Mouse (Mus musculus): ENCODE results near the gene Serpina3f.
"Not testable (repeated sequence)": the region's sequence is repeated elsewhere in the genome, so short reads cannot be mapped to it uniquely, and the experiment has no call there.

The Serpina3f gene

DNA sequence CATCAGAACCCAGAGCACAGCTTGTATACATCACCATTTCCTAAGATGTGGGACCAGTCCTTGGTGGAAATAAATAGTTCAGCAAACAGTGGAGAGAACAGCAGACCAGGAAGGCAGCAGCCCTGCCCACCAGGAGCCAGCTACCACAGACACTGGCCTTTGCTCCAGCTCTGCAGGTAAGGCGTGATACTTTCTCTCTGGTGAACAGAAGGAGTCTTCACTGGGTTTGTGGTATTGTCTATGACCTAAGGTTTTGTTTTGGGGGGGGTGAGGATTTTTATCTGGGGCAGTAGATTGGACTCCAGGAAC lies at the start of gene Serpina3f:
Gene Serpina3f, plus strand, starts transcription at position 100 of the 309 bp plus-strand sequence.
- no peak for DNase-seq (ENCODE audit: low spot score)

DNA sequence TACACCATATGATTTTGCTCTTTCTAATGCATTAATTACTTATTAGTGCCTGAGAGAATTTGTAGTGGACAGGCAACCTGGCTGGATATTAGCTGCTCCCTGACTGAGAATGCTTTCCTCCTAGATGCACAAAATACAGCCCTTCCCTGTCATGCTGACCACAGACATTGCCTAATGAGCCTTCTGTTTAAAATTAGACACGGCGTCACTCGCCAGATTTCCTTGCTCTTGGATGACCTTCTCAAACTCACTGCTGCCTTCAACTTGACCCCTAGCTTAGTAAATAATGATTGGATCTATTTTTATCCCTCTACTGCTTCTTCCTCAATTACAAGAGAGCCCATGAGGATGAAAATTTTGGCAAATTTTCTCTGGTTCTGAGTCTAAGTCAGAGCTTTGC lies 39.6 kb upstream of the Serpina3f start:
- no peak for DNase-seq (ENCODE audit: low spot score)

DNA sequence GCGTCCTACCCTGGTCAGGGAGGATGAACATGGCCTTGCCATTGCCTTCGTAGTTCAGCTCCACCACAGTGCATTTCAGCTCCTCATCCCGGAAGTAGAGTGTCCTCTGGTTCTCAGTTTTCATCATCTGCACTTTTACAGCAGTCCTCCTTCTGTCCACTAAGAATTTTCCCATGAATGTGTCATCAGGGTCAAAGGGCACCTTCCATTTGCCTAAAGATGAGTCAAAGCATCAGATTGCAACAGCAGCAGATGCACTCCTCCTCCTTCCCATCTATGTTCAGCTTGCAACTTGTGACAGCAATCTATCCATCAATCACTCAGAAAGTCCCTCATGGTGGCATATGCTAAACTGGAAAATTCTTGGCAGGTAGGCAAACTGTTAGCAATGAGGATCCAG lies 38.7 kb upstream of the Serpina3f start:
- DNase-seq (ENCODE audit: low spot score): no peak

GRCm38 (mm10) chr12:104178577-104178976 lies 35.8 kb upstream of the Serpina3f start:
- DNase-seq (ENCODE audit: low spot score): no peak

- DNase-seq (ENCODE audit: low spot score): no peak
These were observed 35.4 kb upstream of the Serpina3f start for GRCm38 (mm10) chr12:104178987-104179386.

DNA sequence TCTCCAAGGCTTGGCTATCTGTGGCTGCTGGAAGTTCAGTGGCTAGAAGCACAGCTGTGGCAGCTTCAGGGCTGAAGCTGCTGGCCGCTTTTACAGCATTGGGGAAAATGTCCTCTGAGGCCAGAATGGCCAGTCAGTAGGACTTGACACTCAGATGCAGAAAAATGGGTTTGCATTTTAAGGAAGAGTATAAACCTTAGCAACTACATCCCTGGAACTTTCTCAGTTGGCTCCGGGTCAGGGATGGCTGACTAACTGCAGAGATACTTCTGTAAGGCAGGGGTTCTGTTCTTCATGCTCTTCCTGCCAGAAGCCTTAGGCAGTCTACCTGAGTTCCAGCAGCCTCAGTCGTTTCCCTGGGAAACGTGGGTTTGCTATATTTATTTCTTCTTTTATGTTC lies 29.3 kb upstream of the Serpina3f start:
- no peak for DNase-seq (ENCODE audit: low spot score)

DNA sequence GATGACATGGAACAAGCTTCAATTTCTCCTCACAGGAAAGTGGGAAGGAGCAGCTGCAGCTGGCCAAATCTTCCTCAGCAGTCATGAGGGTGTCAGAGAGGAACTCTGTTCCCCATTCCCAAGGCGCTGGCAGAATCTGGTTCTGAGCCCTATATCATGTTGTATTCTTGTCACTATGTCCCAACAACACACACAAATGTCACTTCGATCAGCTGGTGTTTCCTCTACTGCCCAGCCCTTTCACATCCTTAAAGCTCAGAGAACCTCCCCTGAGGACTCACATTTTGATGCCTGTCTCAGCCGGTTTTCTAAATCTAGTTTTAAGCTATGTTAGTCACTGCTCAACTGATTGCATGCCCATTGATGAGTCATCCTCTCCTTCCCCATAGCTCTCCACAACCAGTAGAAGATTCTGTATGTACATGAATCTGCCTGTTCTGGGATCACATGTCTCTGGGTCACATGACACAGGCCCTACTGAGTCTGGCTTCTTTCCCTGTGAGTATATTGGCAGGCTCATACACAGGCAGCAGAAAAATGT lies 28.2 kb upstream of the Serpina3f start:
- DNase-seq (ENCODE audit: low spot score): no peak

- DNase-seq (ENCODE audit: low spot score): no peak
These were observed 25.1 kb upstream of the Serpina3f start for GRCm38 (mm10) chr12:104189246-104189645.

GRCm38 (mm10) chr12:104190852-104191251 lies 23.5 kb upstream of the Serpina3f start:
- no peak for DNase-seq (ENCODE audit: low spot score)

DNA sequence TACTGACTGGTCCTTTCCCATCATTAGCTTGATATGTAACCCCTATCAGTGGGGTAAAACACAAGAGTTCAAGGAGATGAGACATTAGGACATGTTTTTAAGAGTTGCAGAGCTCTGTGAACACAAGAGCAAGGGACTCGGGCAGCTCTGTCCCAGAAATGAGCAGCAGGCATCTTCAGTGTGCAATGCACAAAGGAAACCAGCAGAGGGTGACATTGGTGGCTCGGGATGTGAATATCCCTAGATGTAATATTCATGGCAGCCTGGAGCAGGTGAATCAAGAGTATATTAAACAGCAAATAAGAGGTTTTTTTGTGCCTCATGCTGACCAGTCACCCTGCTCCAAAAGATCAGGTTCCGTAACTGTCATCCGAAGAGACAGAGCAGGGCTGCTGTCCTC lies 5.2 kb upstream of the Serpina3f start:
- DNase-seq (ENCODE audit: low spot score): no peak

- DNase-seq (ENCODE audit: low spot score): no peak
These were observed 4.5 kb upstream of the Serpina3f start for GRCm38 (mm10) chr12:104209802-104210201.

GRCm38 (mm10) chr12:104213689-104214444 lies 477 bp upstream of the Serpina3f start:
- DNase-seq (ENCODE audit: low spot score): no peak

- no peak for DNase-seq (ENCODE audit: low spot score)
These were observed 905 bp downstream of the Serpina3f start for GRCm38 (mm10) chr12:104215249-104215648.

DNA sequence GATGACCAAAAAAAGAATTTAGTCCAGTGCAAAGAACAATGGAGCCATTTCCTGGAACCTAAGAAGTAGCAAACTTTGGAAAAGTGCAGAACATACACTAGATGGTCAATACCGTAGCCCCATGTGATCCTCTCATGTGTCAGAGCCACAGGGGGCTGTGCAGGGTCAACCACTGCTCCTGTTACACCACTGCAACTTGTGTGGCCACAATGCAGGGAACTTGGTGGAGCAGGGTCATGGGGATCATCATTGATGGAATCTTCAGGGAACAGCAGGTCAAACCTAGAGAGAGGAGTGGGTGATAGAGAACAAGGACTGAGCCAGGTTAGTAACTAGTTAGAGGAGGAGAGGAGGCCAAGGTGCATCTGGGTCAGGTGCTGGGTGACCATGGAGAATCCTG lies 7.3 kb downstream of the Serpina3f start:
- no peak for DNase-seq (ENCODE audit: low spot score)

DNA sequence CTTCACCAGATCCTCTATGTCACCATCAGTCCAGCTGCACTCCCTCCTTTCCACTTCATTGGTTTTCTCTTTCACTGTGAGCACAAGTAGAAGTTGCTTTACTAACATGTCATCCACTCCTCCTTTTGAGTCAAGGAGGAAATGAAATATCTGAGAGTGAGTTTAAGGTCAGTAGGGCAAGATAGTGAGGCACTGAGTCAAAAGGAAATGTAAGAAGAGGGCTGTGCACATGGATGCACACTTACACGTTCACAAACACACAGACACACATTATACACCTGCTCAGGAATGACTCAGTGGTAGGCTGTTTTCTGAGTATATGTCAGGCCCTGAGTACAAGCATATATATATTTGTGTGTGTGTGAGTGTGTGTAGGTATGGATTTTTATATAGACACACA lies 9.3 kb downstream of the Serpina3f start:
- no peak for DNase-seq (ENCODE audit: low spot score)

DNA sequence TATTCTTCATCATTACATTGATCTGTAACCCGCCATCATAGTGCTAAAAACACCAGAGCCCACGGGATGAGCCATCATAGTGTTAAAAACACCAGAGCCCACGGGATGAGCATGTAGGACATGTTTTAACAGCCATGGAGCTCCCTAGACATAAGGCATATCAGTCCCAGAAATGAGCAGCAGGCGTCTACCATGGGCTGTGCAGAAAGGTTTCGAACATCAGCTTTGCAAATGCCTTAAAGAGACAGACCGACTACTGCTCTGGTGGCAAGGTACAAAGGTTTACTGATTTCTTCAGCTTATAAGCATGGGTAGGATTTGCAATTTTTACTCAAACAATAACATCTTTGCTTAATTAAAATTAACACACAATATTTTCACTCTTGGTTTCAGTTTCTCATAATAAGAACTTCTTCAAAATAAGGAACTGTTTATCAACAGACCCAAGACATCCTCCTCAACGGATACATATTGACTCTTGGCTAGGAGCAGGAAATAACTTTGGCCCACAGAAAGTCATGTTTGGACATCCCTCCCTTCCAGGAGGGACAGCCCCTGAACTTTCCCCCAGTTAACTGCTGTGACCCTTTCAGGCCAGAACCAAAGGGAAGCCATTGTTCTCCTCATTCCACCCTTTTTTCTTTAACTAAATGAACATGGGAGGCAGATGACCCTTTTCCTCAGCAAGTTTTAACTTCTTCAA lies 10.4 kb downstream of the Serpina3f start:
- no peak for DNase-seq (ENCODE audit: low spot score)

GRCm38 (mm10) chr12:104230762-104231161 lies 16.4 kb downstream of the Serpina3f start:
- DNase-seq (ENCODE audit: low spot score): no peak

- DNase-seq (ENCODE audit: low spot score): no peak
These were observed 21.6 kb downstream of the Serpina3f start, which contains the start of gene Serpina3g for GRCm38 (mm10) chr12:104235915-104236314. TSS of gene Serpina3g (plus strand) at chr12:104236245.

DNA sequence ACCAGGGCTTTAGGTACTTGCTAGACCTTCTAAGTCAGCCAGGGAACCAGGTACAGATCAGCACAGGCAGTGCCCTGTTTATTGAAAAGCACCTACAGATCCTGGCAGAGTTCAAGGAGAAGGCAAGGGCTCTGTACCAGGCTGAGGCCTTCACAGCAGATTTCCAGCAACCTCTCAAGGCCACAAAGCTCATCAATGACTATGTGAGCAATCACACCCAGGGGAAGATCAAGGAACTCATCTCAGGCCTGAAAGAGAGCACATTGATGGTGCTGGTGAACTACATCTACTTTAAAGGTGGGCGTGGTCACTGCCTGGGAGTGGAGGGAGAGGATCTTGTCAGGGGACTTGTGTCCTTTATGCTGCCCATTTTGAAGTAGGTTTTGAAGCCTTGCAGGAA lies 23.7 kb downstream of the Serpina3f start:
- not testable (repeated sequence) for DNase-seq (ENCODE audit: low spot score)

DNA sequence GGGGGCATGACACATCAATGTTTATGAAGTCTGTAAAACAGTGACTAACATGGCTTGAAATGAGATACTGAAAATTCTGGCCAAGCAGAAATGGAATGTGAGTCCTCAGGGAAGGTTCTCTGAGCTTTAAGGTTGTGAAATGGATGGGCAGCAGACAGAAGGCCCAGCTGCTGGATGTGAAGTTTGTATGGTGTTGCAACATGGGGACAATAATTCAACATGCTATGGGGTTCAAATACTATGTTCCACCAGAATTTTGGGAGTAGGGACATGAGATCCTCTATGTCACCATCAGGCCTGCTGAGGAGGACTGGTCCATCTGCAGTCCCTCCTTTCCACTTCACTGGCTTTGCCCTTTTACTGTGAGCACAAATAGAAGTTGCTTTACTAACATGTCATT lies 29.0 kb downstream of the Serpina3f start:
- no peak for DNase-seq (ENCODE audit: low spot score)

GRCm38 (mm10) chr12:104245092-104245491 lies 30.7 kb downstream of the Serpina3f start:
- DNase-seq (ENCODE audit: low spot score): no peak

GRCm38 (mm10) chr12:104245595-104245994 lies 31.3 kb downstream of the Serpina3f start:
- DNase-seq (ENCODE audit: low spot score): no peak

- no peak for DNase-seq (ENCODE audit: low spot score)
These were observed 33.2 kb downstream of the Serpina3f start for GRCm38 (mm10) chr12:104247553-104248002.

All from c-Kit-positive CD71-positive TER-119-positive erythroid progenitor cells, embryonic 14.5 days (primary cell).